Mouse (Mus musculus): Measurements from ENCODE around the gene Sec14l5. TPM values are rescaled to one million over a fixed set of nuclear protein-coding genes. Genes with fewer than 3 reads are reported as not detected.
A peak's percentile ranks its signal among the peaks of the same experiment; 100 is the strongest.

Sec14l5 gene
- total and polyA plus RNA-seq, 3 experiments: 0.03 TPM; not detected in 2

GRCm38 (mm10) chr16:5146367-5147036, 407 bp upstream of the Sec14l5 start:
- Histone ChIP-seq H3K4me3 (ENCODE audit: control insufficient read depth in 1 of 2, insufficient read depth in 1 of 2, low read depth in 2 of 2, low read length in 2 of 2) (peak overlapping the region; percentile 38 to 46; a peak in 3 of 4 replicates), H3K4me1 (ENCODE audit: control insufficient read depth in 1 of 2, insufficient read depth in 2 of 2, low read length in 2 of 2) (peaks cover 0 to 5% of the 10 kb centered on the region in 2 experiments; a peak in 2 of 4 replicates), H3K79me2 (ENCODE audit: control insufficient read depth, insufficient read depth, low read length, poor library complexity) (no peaks in the 10 kb centered on the region), H3K9ac (ENCODE audit: control insufficient read depth, low read depth, low read length, poor library complexity, severe bottlenecking) (peak overlapping the region; percentile 12; the same call in 1 of the 2 replicates), H3K36me3 (ENCODE audit: control insufficient read depth in 1 of 2, insufficient read depth in 2 of 2, low read length in 2 of 2) (peaks cover 0 to 3% of the 10 kb centered on the region in 2 experiments; a peak in 2 of 4 replicates), H3K27ac (ENCODE audit: control insufficient read depth, low read depth, low read length) (no peak overlapping the region), H3K27me3 (ENCODE audit: control insufficient read depth in 1 of 2, insufficient read depth in 2 of 2, low read length in 2 of 2) (peaks cover 0 to 3% of the 10 kb centered on the region in 2 experiments; a peak in 2 of 4 replicates), H3K9me3 (replicated peaks; ENCODE audit: insufficient read depth, low read length) (no peaks in the 10 kb centered on the region)
- TF ChIP-seq SIN3A (IDR thresholded peaks at IDR 0.05; ENCODE audit: low read length) (peak; percentile 48), MAX (IDR thresholded peaks at IDR 0.05; ENCODE audit: low read length) (peak; percentile 48; the same call in 1 of the 2 replicates), ZMIZ1 (IDR thresholded peaks at IDR 0.05; ENCODE audit: low read depth, low read length) (no peak), HCFC1 (IDR thresholded peaks at IDR 0.05; ENCODE audit: low read depth, low read length) (no peak), ZC3H11A (IDR thresholded peaks at IDR 0.05; ENCODE audit: low read depth, low read length) (no peak), ZNF384 (IDR thresholded peaks at IDR 0.05; ENCODE audit: low read depth, low read length) (peak; percentile 36; the same call in 1 of the 2 replicates)
- DNase-seq (ENCODE audit: low read depth, low spot score): peak; percentile 88

- no peaks in the 10 kb centered on the region for H3K9me3 ChIP-seq (replicated peaks; ENCODE audit: insufficient read depth, low read length)
- H3K27me3 ChIP-seq (ENCODE audit: control insufficient read depth in 1 of 2, insufficient read depth in 2 of 2, low read length in 2 of 2): peaks cover 0 to 10% of the 10 kb centered on the region in 2 experiments; a peak in 3 of 4 replicates
- H3K79me2 ChIP-seq (ENCODE audit: control insufficient read depth, insufficient read depth, low read length, poor library complexity): no peaks in the 10 kb centered on the region
- peaks cover 0 to 5% of the 10 kb centered on the region in 2 experiments; a peak in 2 of 4 replicates for H3K4me1 ChIP-seq (ENCODE audit: control insufficient read depth in 1 of 2, insufficient read depth in 2 of 2, low read length in 2 of 2)
- H3K9ac ChIP-seq (ENCODE audit: control insufficient read depth, low read depth, low read length, poor library complexity, severe bottlenecking): no peak overlapping the region
- no peak for TF ChIP-seq MEF2A (IDR thresholded peaks at IDR 0.05; ENCODE audit: extremely low read depth, insufficient replicate concordance, low read depth, low read length, poor library complexity, severe bottlenecking)
- H3K27ac ChIP-seq (ENCODE audit: control insufficient read depth, low read depth, low read length): no peak overlapping the region
- no peak for DNase-seq (ENCODE audit: low read depth, low spot score)
- peaks cover 0 to 3% of the 10 kb centered on the region in 2 experiments; a peak in 2 of 4 replicates for H3K36me3 ChIP-seq (ENCODE audit: control insufficient read depth in 1 of 2, insufficient read depth in 2 of 2, low read length in 2 of 2)
- no peak overlapping the region for H3K4me3 ChIP-seq (ENCODE audit: control insufficient read depth in 1 of 2, insufficient read depth in 1 of 2, low read depth in 2 of 2, low read length in 2 of 2)
Observed at GRCm38 (mm10) chr16:5150544-5150943, 3.6 kb downstream of the Sec14l5 start.

- no peak for TF ChIP-seq ETS1 (IDR thresholded peaks at IDR 0.05; ENCODE audit: low read depth, low read length)
- no peak for TF ChIP-seq RAD21 (IDR thresholded peaks at IDR 0.05; ENCODE audit: low read depth, low read length)
- no peak for TF ChIP-seq POLR2A (IDR thresholded peaks at IDR 0.05; ENCODE audit: control insufficient read depth in 1 of 2, insufficient read depth in 1 of 2, low read depth in 1 of 2, low read length in 2 of 2, poor library complexity in 1 of 2)
- TF ChIP-seq HCFC1 (IDR thresholded peaks at IDR 0.05; ENCODE audit: low read depth, low read length): no peak
- no peak for TF ChIP-seq E2F4 (IDR thresholded peaks at IDR 0.05; ENCODE audit: borderline replicate concordance, low read depth, low read length)
- no peak for TF ChIP-seq UBTF (IDR thresholded peaks at IDR 0.05; ENCODE audit: borderline replicate concordance, insufficient read depth, low read depth, low read length)
- TF ChIP-seq MYB (IDR thresholded peaks at IDR 0.05; ENCODE audit: low read depth, low read length): no peak
- no peak for TF ChIP-seq ZNF384 (IDR thresholded peaks at IDR 0.05; ENCODE audit: low read depth, low read length)
- no peak for TF ChIP-seq ELF1 (IDR thresholded peaks at IDR 0.05; ENCODE audit: low read depth, low read length)
- TF ChIP-seq GABPA (IDR thresholded peaks at IDR 0.05; ENCODE audit: low read depth, low read length): no peak
- no peak for TF ChIP-seq MEF2A (IDR thresholded peaks at IDR 0.05; ENCODE audit: extremely low read depth, insufficient replicate concordance, low read depth, low read length, poor library complexity, severe bottlenecking)
- no peak for TF ChIP-seq USF1 (IDR thresholded peaks at IDR 0.05; ENCODE audit: low read depth, low read length)
- no peak for TF ChIP-seq KAT2A (conservative IDR thresholded peaks at IDR 0.05; ENCODE audit: low read depth, low read length)
- TF ChIP-seq GATA1 (IDR thresholded peaks at IDR 0.05; ENCODE audit: low read depth, low read length): no peak
- H3K27me3 ChIP-seq (ENCODE audit: control insufficient read depth in 1 of 2, insufficient read depth in 2 of 2, low read length in 2 of 2): peaks cover 0 to 17% of the 10 kb centered on the region in 2 experiments
- H3K9ac ChIP-seq (ENCODE audit: control insufficient read depth, low read depth, low read length, poor library complexity, severe bottlenecking): no peak overlapping the region
- no peaks in the 10 kb centered on the region for H3K9me3 ChIP-seq (replicated peaks; ENCODE audit: insufficient read depth, low read length)
- H3K79me2 ChIP-seq (ENCODE audit: control insufficient read depth, insufficient read depth, low read length, poor library complexity): no peaks in the 10 kb centered on the region
- H3K27ac ChIP-seq (ENCODE audit: control insufficient read depth, low read depth, low read length): no peak overlapping the region
- H3K36me3 ChIP-seq (ENCODE audit: control insufficient read depth in 1 of 2, insufficient read depth in 2 of 2, low read length in 2 of 2): no peaks in the 10 kb centered on the region
- H3K4me1 ChIP-seq (ENCODE audit: control insufficient read depth in 1 of 2, insufficient read depth in 2 of 2, low read length in 2 of 2): no peaks in the 10 kb centered on the region
- no peak for DNase-seq (ENCODE audit: low read depth, low spot score)
- no peak overlapping the region for H3K4me3 ChIP-seq (ENCODE audit: control insufficient read depth in 1 of 2, insufficient read depth in 1 of 2, low read depth in 2 of 2, low read length in 2 of 2)
Observed at GRCm38 (mm10) chr16:5153299-5154026, 6.6 kb downstream of the Sec14l5 start.
